Mouse (Mus musculus) lung, embryonic 15.5 days (tissue): ENCODE data around the gene Gm49369. TPM values are rescaled to one million over a fixed set of nuclear protein-coding genes. Genes with fewer than 3 reads are reported as not detected.
"Not testable (repeated sequence)": the region's sequence is repeated elsewhere in the genome, so short reads cannot be mapped to it uniquely, and the experiment has no call there.

Experiments
- ATAC-seq: fragments of 200-750 bp; cut with Nextera tagmentation; 2 replicates; pipeline ENCODE4 v1.8.0; 2017; ENCODE audit warnings: moderate number of reproducible peaks, borderline replicate concordance; ENCODE audit not compliant: low FRiP score, low TSS enrichment; ENCODE audit errors: extremely low read depth
- H3K27ac ChIP-seq: fragments of 300-500 bp; sonication (generic); 2 replicates; pipeline ENCODE4 v1.5.1; 2015; ENCODE audit warnings: moderate library complexity, mild to moderate bottlenecking, inconsistent platforms
- H3K27me3 ChIP-seq: fragments of 300-500 bp; sonication (generic); 2 replicates; pipeline ENCODE4 v1.6.1; 2015; ENCODE audit warnings: inconsistent platforms
- H3K36me3 ChIP-seq: fragments of 300-500 bp; sonication (generic); 2 replicates; pipeline ENCODE4 v1.6.1; 2015; ENCODE audit warnings: inconsistent platforms
- H3K4me1 ChIP-seq: fragments of 300-500 bp; sonication (generic); 2 replicates; pipeline ENCODE4 v1.6.1; 2015; ENCODE audit warnings: inconsistent platforms
- H3K4me2 ChIP-seq: fragments of 300-500 bp; sonication (generic); 2 replicates; pipeline ENCODE4 v1.6.1; 2015; ENCODE audit warnings: inconsistent platforms, mild to moderate bottlenecking, moderate library complexity
- H3K4me3 ChIP-seq: fragments of 300-500 bp; sonication (generic); 2 replicates; pipeline ENCODE4 v1.5.1; 2015; ENCODE audit warnings: mild to moderate bottlenecking, inconsistent platforms
- H3K9ac ChIP-seq: fragments of 300-500 bp; sonication (generic); 2 replicates; pipeline ENCODE4 v1.6.1; 2015; ENCODE audit warnings: inconsistent platforms
- H3K9me3 ChIP-seq: fragments of 300-500 bp; sonication (generic); 2 replicates; pipeline ENCODE4 v1.6.1; 2016; ENCODE audit warnings: inconsistent platforms
- WGBS: fragments of 180-500 bp; shearing (Covaris S2); methylation state at CpG from one replicate; pipeline ENCODE4 v1.1.7; 2015; 5-methylcytosine and 5-hydroxymethylcytosine counted together
- polyA plus RNA-seq: library from polyadenylated mRNA; unstranded; fragments of >200 nt; fragmentation: Nextera tagmentation; extraction: Ambion mirVana; gene quantifications from 2 replicates; pipeline ENCODE4 v1.2.1, GENCODE M21; 2015

Gene Gm49369
- polyA plus RNA-seq, 1 experiment from 2014 or later: 0.72 TPM

DNA sequence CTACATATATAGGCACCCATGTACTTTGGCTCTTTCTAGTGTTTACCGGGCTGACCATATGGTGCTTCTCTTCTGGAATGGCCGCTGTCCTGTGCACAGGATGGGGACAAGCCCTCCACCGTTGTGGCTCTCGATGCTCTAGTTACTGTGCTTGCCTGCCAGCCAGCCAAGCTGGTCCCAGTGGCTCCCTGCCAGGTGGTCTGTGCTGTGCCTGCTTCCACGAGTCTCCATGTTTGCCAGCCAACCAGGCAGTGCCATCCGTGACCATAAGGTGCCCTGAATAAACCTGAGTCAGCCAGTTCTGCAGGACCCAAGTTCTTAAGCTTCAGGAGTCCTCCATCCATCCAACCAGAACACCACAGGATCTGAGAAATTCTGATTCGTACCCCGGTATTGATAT lies 47.3 kb downstream of the Gm49369 start:
- Histone ChIP-seq H3K36me3 (no peaks in the 10 kb centered on the region), H3K4me1 (0 out of 2 replicates have a peak, but pooled peaks cover 5% of the 10 kb centered on the region), H3K9me3 (no peaks in the 10 kb centered on the region), H3K4me3 (no peak overlapping the region), H3K27me3 (no peaks in the 10 kb centered on the region), H3K4me2 (no peak overlapping the region), H3K9ac (no peak overlapping the region), H3K27ac (0 out of 2 replicates have a peak overlapping the region, but pooled peaks have one; percentile 36)
- ATAC-seq: no peak
- 84% methylated on average over 8 of the region's 8 CpGs for WGBS

DNA sequence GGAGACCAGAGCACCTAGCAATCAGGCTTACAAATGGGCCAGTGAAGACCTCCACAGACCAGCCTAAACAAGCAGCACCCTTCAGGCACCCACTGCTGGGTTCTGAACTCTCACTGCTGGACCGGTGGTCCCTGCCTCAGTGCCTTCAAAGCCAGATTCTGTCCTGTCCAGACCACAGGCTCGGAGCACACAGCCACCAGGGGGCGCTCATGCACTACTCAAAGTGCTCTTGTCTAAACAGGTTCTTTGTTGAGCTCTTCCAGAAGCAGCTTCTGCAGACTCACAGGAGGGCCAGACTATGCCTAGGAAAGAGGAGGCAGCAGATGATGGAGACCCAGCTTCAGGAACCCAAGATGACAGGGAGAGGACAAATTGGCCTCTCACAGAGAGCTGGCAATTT lies 48.2 kb downstream of the Gm49369 start:
- Histone ChIP-seq H3K9ac (no peak overlapping the region), H3K4me1 (0 out of 2 replicates have a peak, but pooled peaks cover 5% of the 10 kb centered on the region), H3K36me3 (no peaks in the 10 kb centered on the region), H3K27ac (no peak overlapping the region), H3K4me2 (no peak overlapping the region), H3K9me3 (no peaks in the 10 kb centered on the region), H3K4me3 (no peak overlapping the region), H3K27me3 (no peaks in the 10 kb centered on the region)
- peak; percentile 63; the same call in 1 of the 2 replicates for ATAC-seq
- 0% methylated on average over 3 of the region's 3 CpGs for whole genome bisulfite sequencing

DNA sequence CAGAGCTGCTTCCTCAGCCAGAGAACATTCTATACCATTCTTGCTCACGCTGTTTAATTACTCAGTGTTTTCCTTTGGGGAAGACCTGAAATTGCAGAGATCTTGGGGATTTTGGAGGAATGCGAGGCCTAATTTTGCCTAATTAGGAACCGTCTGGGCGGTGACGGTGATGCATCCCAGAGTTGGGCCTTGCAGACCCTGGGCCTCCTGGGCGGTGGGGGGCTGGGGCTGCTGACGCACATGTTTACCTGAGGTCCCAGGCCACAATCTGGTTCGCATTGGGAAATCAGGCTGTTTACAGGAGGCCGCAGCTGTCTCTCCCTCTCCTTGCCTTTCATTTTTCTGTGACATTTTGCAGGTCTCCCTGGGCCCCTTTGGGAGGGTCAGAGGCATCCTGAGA lies 49.7 kb downstream of the Gm49369 start:
- not testable (repeated sequence) for H3K27me3 ChIP-seq, H3K27ac ChIP-seq, H3K9ac ChIP-seq, H3K9me3 ChIP-seq, H3K4me3 ChIP-seq, H3K4me2 ChIP-seq, ATAC-seq, H3K36me3 ChIP-seq, H3K4me1 ChIP-seq
- 78% methylated on average over 2 of the region's 9 CpGs for WGBS

DNA sequence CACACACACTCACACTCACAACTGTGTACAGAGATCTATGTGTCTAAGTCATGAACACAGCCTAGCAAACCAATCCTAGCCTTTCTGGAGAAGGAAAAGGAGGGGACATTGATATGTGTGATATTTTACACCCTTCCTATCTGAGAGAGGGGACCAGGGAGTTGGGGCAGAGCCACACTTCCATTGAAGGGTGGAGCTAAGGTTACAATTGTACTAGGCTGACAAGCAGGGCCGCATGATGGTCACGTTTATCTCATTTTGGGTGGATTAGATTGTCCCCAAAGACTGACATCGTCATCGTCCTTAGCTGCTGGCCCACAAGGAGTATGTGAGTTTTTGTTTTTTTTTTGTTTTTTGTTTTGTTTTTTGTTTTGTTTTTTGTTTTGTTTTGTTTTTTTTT lies 51.2 kb downstream of the Gm49369 start:
- no peak for ATAC-seq
- WGBS: 81% methylated on average over 4 of the region's 4 CpGs
- no peak overlapping the region for H3K27ac ChIP-seq

DNA sequence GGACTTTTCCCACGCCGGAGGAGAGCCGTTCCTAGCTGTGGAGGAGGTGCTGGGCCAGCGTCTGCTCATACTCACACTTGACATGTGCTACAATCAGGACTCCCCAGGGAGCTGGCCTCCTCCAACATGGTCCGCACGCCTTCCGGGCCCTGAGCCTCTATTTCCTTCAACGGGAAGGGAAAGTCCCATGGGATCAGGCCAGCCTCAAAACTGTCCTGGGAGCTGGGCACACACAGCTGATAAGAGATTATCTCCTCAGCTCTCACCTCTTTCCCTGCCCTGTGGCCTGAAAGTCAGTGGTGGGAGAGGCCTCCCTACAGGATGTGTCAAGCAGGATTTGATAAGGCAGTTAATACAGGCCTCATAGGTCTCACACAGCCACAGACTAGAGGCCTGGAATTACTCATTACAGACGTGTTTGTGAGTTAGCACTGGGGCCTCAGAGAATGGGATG lies 52.2 kb downstream of the Gm49369 start:
- WGBS: 49% methylated on average over 9 of the region's 9 CpGs
- Histone ChIP-seq H3K4me3 (no peak overlapping the region), H3K4me1 (peaks cover 21% of the 10 kb centered on the region), H3K4me2 (no peak overlapping the region), H3K9ac (no peak overlapping the region), H3K9me3 (no peaks in the 10 kb centered on the region), H3K36me3 (no peaks in the 10 kb centered on the region), H3K27ac (no peak overlapping the region), H3K27me3 (no peaks in the 10 kb centered on the region)
- ATAC-seq: peak; percentile 36; the same call in 1 of the 2 replicates

More for the DNA sequence above, 51.2 kb downstream of the Gm49369 start:
- Histone ChIP-seq H3K9ac (no peak overlapping the region), H3K4me3 (no peak overlapping the region), H3K36me3 (no peaks in the 10 kb centered on the region), H3K9me3 (no peaks in the 10 kb centered on the region), H3K4me2 (no peak overlapping the region), H3K4me1 (peaks cover 17% of the 10 kb centered on the region), H3K27me3 (no peaks in the 10 kb centered on the region)

DNA sequence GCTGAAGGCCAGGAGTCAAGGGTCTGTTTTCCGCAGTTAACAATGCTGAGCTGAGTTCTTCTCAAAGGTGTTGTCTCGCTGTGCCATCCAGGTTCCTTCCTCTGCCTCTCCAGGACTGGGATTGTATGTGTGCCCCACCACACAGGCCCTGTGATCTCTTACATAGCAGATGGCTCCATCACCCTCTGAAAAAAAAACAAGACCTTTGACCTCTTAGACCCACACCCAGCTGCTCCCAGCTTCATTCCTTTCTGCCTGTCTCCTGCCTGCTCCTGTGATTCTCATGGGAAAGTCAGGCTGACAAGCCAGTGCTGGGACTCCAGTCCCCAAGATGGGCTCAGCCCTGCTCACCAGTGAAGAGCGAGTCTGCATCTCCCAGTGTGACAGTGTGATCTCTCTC lies 54.0 kb downstream of the Gm49369 start:
- H3K27me3 ChIP-seq: no peaks in the 10 kb centered on the region
- H3K4me1 ChIP-seq: peaks cover 21% of the 10 kb centered on the region
- H3K9me3 ChIP-seq: no peaks in the 10 kb centered on the region
- no peak overlapping the region for H3K9ac ChIP-seq
- ATAC-seq: no peak
- no peaks in the 10 kb centered on the region for H3K36me3 ChIP-seq
- H3K4me3 ChIP-seq: no peak overlapping the region
- 73% methylated on average over 3 of the region's 3 CpGs for WGBS
- H3K27ac ChIP-seq: no peak overlapping the region
- no peak overlapping the region for H3K4me2 ChIP-seq

DNA sequence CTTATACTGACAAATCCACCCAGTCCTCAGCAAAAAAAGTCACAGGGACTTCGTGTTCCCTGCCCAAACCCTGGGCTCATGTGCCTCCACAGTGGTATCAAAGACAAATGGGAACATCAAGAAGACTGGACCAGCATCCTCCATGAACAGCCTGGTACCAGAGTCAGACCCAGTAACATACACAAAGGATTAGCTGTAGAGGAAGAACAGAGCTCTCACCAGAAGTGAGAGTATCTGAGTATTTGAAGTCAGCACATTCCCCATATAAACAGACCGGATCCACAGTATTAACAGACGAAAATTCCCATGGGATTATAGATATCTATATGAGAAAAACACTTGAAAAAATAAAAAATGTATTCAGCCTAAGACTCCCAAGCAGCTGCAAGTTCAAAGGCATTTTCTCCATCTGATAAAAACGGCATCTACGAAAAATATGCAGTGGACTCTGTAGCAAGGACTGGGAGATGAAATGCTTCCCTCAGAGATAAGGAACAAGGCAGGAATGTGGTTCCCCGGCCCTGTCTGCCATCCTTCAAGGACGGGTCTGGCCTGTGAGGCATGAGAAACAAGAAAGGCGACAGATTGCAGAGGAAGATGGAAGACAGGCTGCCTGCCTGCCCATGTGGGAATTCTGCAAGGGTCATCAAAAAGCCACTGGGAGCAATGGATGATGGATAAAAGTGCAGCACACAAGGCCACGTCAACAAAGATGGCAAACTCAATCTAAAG lies 55.6 kb downstream of the Gm49369 start:
- Histone ChIP-seq H3K4me1 (peaks cover 22% of the 10 kb centered on the region), H3K27me3 (no peaks in the 10 kb centered on the region), H3K9me3 (no peaks in the 10 kb centered on the region), H3K9ac (no peak overlapping the region), H3K27ac (peak overlapping the region; percentile 76), H3K4me3 (no peak overlapping the region), H3K36me3 (no peaks in the 10 kb centered on the region), H3K4me2 (no peak overlapping the region)
- peak; percentile 33; the same call in 1 of the 2 replicates for ATAC-seq
- 16% methylated on average over 9 of the region's 9 CpGs for WGBS

DNA sequence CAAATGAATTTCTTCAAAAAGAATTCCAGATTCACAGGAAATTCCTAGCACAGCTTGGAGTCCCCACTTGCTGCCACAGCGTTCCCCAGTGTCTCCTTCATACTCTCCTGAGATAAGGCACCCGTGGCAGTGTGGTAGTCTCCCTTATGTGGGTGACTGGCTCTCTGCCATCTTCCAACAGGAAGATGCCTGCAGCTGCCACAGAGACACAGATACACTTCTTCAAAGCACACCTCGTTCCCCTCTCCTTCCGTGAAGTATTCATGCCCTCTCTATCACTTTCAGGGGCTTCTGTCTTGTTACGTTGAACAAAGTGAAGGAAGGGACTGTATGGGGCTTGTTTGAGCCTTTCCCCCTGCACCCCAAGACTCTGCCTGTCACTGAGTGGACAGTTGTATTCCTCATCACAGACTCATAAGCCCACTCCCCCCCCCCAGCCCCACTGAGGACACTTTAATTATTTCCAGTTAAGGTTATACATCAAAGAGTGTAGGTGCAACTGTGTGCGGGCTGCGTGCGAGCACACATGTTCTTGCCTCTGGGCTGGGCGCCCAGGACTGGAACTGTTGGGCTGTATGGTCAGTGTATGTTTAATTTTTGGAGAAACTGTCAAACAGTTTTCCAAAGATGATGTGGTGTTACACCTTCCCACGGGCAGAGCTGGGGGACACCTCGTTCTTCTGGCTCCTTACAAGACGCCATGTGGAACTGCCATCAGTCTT lies 58.9 kb downstream of the Gm49369 start:
- 51% methylated on average over 12 of the region's 12 CpGs for WGBS
- Histone ChIP-seq H3K4me1 (peaks cover 22% of the 10 kb centered on the region), H3K4me3 (no peak overlapping the region), H3K36me3 (no peaks in the 10 kb centered on the region), H3K9ac (no peak overlapping the region), H3K4me2 (no peak overlapping the region), H3K9me3 (no peaks in the 10 kb centered on the region), H3K27me3 (no peaks in the 10 kb centered on the region), H3K27ac (peak overlapping the region; percentile 33; the same call in 1 of the 2 replicates)
- no peak for ATAC-seq

DNA sequence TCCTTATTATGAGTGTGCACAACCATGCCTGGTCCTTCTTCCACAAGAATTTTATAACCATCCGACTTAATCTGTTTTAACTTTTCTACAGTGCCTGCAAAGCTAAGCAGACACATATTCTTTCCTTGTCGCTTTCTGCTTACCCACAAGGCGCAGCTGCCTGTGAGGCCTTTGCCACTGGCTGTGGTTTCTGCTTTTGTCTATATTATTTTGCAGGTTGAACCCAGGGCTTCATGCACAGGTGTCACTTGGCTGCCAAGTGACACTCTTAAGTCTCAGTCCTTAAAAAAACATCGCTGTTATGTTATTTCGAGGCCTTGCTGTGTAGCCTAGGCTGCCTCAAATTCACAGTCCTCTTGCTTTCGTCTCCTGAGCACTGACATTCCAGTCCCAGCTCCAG lies 59.8 kb downstream of the Gm49369 start:
- WGBS: 79% methylated on average over 6 of the region's 6 CpGs
- Histone ChIP-seq H3K4me2 (no peak overlapping the region), H3K4me3 (no peak overlapping the region), H3K27me3 (no peaks in the 10 kb centered on the region), H3K9me3 (no peaks in the 10 kb centered on the region), H3K36me3 (no peaks in the 10 kb centered on the region), H3K27ac (no peak overlapping the region), H3K4me1 (peaks cover 22% of the 10 kb centered on the region), H3K9ac (no peak overlapping the region)
- ATAC-seq: no peak

DNA sequence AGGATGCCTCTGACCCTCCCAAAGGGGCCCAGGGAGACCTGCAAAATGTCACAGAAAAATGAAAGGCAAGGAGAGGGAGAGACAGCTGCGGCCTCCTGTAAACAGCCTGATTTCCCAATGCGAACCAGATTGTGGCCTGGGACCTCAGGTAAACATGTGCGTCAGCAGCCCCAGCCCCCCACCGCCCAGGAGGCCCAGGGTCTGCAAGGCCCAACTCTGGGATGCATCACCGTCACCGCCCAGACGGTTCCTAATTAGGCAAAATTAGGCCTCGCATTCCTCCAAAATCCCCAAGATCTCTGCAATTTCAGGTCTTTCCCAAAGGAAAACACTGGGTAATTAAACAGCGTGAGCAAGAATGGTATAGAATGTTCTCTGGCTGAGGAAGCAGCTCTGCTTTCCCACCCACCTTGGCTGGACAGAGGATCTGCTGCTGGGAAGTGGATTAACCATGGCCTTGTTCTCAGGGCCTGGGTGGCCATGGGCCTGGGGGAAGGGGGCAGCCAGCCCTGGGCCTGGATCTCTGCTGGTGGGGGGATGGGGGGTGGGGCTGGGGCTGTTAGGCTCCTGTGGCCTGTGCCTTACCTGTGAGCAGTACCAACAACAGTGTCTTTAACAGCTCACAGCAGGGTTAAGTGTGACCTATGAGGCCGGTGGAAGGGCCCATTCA lies 60.7 kb downstream of the Gm49369 start:
- not testable (repeated sequence) for ATAC-seq

More for the DNA sequence above, 60.7 kb downstream of the Gm49369 start:
- not testable (repeated sequence) for H3K27ac ChIP-seq, H3K4me2 ChIP-seq, H3K9ac ChIP-seq, H3K4me3 ChIP-seq, H3K9me3 ChIP-seq, H3K36me3 ChIP-seq, H3K27me3 ChIP-seq
- 66% methylated on average over 6 of the region's 10 CpGs for WGBS
- H3K4me1 ChIP-seq: peaks cover 20% of the 10 kb centered on the region
